Mouse (Mus musculus) hindbrain, embryonic 10.5 days (tissue): Measurements from ENCODE around the gene Nelfcd. TPM values are rescaled to one million over a fixed set of nuclear protein-coding genes. Genes with fewer than 3 reads are reported as not detected.

ENCODE experiments used
- DNase-seq: peaks from one replicate; pipeline ENCODE4 v3.0.0-alpha.2; 2017; ENCODE audit warnings: low spot score
- H3K27ac ChIP-seq: fragments of 300-500 bp; sonication (generic); 2 replicates; pipeline ENCODE4 v1.5.1; 2016; ENCODE audit warnings: mild to moderate bottlenecking, moderate library complexity
- H3K27me3 ChIP-seq: fragments of 300-500 bp; sonication (generic); 2 replicates; pipeline ENCODE4 v1.6.1; 2016; ENCODE audit warnings: mild to moderate bottlenecking; ENCODE audit not compliant: poor library complexity, insufficient read depth, severe bottlenecking
- H3K36me3 ChIP-seq: fragments of 300-500 bp; sonication (generic); 2 replicates; pipeline ENCODE4 v1.6.1; 2016; ENCODE audit warnings: mild to moderate bottlenecking, moderate library complexity
- H3K4me1 ChIP-seq: fragments of 300-500 bp; sonication (generic); replicated peaks from 2 replicates; pipeline ENCODE4 v1.6.1; 2016; ENCODE audit warnings: mild to moderate bottlenecking
- H3K4me3 ChIP-seq: fragments of 300-500 bp; sonication (generic); 2 replicates; pipeline ENCODE4 v1.5.1; 2016; ENCODE audit warnings: mild to moderate bottlenecking, moderate library complexity
- H3K9me3 ChIP-seq: fragments of 300-500 bp; sonication (generic); 2 replicates; pipeline ENCODE4 v1.6.1; 2016; ENCODE audit warnings: mild to moderate bottlenecking, moderate library complexity
- WGBS: fragments of 180-500 bp; shearing (Covaris S2); methylation state at CpG from one replicate; pipeline ENCODE4 v1.1.7; 2016; 5-methylcytosine and 5-hydroxymethylcytosine counted together
- polyA plus RNA-seq: library from polyadenylated mRNA; unstranded; fragments of >200 nt; fragmentation: Nextera tagmentation; extraction: Ambion mirVana; gene quantifications from 2 replicates; pipeline ENCODE4 v1.2.1, GENCODE M21; 2016

Nelfcd gene
- polyA plus RNA-seq, 1 experiment from 2014 or later, result 196 TPM

DNA sequence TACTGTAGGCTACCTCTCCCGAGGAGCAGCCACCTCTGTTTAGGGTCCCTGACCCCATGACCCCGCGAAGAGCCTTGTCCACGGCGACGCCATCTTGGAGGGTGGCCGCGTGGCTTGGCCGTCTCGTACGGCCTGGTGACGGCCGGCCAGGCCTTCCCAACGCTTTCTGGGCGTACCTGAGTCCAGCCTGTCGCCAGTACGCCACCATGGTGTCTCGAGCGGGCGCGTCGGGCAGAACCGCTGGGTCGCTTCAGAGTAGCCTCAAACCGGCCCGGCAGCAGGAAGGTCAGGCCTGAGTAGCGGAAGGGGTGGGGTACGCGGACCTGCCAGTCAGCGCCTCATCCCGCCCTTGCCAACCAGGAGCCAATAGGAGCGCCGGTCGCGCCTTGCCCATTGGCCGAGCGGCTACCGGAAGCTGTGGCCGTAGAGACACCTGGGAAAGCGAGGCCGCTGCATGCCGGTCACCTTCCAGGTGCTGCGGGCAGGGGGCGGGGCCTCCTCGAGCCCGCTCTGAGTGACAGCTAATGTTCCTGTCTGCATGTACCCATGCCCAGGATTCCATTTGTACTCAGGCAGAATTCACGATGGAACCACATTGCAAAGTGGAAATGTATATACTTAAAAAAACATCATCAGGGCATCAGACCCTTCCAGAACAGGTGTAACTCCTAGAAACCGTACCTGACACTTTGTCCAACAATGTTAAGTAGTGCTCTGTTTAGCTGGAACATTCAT lies 48.4 kb downstream of the Nelfcd start, which contains the start of gene Atp5e:
Gene Atp5e (minus strand): TSS at position 317 of the 735 bp plus-strand sequence.
- Histone ChIP-seq H3K27ac (peak within 1 kb of the TSS; percentile 98), H3K27me3 (no peaks in the 10 kb centered on the region), H3K36me3 (peaks cover 73% of the 10 kb centered on the region), H3K4me1 (peaks cover 20% of the 10 kb centered on the region), H3K4me3 (peak within 1 kb of the TSS; percentile 82), H3K9me3 (no peaks in the 10 kb centered on the region)
- WGBS, result 3% methylated on average over 48 of the region's 48 CpGs
- DNase-seq, result peak; percentile 96

DNA sequence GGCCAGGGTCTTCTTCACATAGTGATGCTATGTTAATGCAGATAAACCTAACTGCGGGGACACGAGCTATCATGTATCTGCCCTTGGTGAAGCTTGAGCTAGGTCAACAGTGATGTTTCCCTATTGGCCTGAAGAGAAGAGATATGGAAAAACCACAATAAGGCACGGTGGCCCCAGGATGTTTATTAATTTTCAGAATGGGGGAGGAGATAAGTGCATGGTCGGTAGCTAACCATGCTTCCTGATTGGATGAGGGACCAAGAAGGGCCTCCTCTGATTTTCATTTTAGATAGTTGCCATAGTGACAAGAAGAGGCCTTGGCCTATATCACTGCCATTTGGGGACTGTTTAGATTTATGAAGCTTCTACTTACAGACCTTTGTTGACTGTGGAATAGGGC lies 54.7 kb downstream of the Nelfcd start:
- Histone ChIP-seq H3K4me3 (no peak overlapping the region), H3K27ac (no peak overlapping the region), H3K4me1 (peaks cover 21% of the 10 kb centered on the region), H3K9me3 (no peaks in the 10 kb centered on the region), H3K27me3 (no peaks in the 10 kb centered on the region), H3K36me3 (peaks cover 64% of the 10 kb centered on the region)
- DNase-seq, result no peak
- WGBS, result 90% methylated on average over 4 of the region's 4 CpGs

DNA sequence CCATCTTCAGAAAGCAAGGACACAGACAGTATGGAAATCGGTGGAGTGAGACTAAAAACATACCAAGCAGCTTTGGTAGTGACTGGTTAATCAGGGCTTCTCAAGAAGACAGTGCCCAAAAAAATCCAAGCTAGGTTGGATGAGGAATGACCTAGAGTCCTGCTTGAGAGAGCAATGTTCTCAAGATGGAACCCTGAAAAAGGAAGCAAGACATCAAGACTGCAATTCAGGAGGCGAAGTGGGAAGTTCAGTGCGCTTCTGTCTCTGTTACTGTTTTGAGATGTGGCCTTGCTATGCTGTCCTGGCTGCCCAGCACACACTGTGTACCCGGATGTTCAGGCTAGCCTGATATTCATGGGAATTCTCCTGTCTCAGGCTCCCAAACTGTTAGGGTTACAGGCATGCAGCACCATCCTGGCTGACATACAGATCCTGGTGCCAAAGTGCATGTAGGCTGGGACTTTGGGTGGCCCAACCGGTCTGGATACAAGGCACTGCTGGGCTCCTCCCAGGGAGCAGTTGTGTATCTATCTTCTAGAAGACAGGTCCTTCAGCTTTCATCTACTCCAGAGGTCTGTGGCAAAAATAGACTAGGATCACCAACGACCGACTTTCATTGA lies 55.3 kb downstream of the Nelfcd start:
- H3K9me3 ChIP-seq, result no peaks in the 10 kb centered on the region
- WGBS, result 95% methylated on average over 7 of the region's 7 CpGs
- no peak overlapping the region for H3K4me3 ChIP-seq
- DNase-seq, result no peak
- H3K36me3 ChIP-seq, result peaks cover 59% of the 10 kb centered on the region
- no peak overlapping the region for H3K27ac ChIP-seq
- peaks cover 21% of the 10 kb centered on the region for H3K4me1 ChIP-seq
- H3K27me3 ChIP-seq, result no peaks in the 10 kb centered on the region

DNA sequence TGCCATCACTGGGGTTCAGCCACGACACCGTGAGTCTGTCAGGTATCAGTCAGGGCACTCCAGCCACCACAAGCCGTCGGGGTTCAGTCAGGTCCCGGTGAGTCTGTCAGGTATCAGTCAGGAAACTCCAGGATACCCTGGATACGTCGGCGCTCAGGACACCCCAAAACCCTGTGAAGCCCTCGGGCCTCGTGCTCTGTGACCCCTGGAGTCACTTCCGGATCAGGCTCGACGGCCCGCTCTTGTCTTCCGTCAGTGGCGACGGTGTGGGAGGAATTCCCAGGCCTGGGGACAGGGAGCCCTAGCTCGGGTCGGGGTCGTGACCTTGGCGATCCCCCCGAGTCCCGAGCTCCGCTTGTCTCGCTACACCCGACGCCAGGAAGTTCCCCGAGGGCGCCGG lies 56.8 kb downstream of the Nelfcd start:
- Histone ChIP-seq H3K4me3 (peak overlapping the region; percentile 76), H3K4me1 (peaks cover 21% of the 10 kb centered on the region), H3K9me3 (no peaks in the 10 kb centered on the region), H3K27me3 (no peaks in the 10 kb centered on the region), H3K27ac (peak overlapping the region; percentile 93), H3K36me3 (peaks cover 43% of the 10 kb centered on the region)
- DNase-seq, result no peak
- WGBS, result 8% methylated on average over 30 of the region's 30 CpGs

DNA sequence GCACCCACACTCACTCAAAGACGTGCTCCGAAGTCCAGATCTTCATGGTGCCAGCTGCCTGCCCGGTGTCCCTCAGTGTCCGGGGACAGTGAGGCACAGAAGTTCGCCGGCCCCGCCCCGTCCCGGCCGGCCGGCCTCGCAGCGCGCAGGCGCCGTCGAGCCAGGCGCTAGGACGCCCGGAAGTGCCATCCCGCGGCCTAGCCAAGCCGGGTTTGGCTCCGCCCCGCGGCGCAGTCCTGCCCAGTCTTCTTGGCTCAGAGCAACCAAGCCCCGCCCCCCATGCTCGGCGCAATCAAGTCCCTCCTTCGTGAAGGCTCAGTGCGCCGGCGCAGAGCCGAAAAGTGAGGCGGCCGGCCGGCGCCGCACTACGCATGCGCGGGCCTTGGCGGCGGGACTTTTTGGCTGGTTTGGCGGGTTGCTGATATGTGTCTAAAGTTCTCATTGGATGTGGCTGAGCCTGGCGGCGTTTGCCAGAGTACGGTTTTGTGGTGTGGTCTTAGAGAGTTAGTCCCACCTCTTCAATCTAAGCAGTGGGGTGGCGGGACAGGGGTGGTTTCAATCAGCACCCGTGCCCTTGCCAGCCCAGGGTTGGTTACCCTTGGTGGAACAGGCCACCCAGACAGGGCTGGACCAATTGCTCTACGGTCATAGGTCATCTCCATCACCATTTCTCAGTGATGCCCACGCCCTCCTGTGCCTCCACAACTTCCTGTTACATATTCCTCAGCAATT lies 57.4 kb downstream of the Nelfcd start, which contains the start of gene Prelid3b:
Gene Prelid3b (minus strand): TSS at position 264 of the 732 bp plus-strand sequence.
- WGBS, result under 1% methylated on average over 53 of the region's 53 CpGs
- H3K27me3 ChIP-seq, result no peaks in the 10 kb centered on the region
- DNase-seq, result peak; percentile 100

DNA sequence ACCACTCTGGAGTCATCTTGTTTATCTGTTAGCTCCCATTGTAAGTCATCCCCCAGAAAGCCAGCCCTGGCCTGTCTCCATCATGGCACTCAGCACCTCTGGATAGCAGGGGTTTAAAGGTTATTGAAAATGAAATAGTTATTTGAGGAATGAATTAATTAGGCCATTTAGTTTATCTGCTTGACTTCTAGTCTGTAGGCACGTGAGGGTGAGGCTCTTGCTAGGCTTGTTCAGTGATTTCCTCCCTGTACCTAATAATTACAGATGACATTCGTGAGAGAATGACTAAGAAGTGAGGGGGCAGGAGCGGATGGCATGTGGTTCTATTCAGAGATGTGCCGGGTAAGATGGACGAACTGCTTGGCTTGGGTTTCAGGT lies 57.9 kb downstream of the Nelfcd start:
- DNase-seq, result no peak
- Histone ChIP-seq H3K9me3 (no peaks in the 10 kb centered on the region), H3K36me3 (peaks cover 32% of the 10 kb centered on the region), H3K27ac (peak overlapping the region; percentile 93), H3K4me3 (peak overlapping the region; percentile 76), H3K4me1 (peaks cover 21% of the 10 kb centered on the region), H3K27me3 (no peaks in the 10 kb centered on the region)
- 84% methylated on average over 5 of the region's 5 CpGs for WGBS

More for the DNA sequence above, 57.4 kb downstream of the Nelfcd start, which contains the start of gene Prelid3b:
- Histone ChIP-seq H3K4me1 (peaks cover 21% of the 10 kb centered on the region), H3K9me3 (no peaks in the 10 kb centered on the region), H3K4me3 (peak within 1 kb of the TSS; percentile 76), H3K36me3 (peaks cover 38% of the 10 kb centered on the region), H3K27ac (peak within 1 kb of the TSS; percentile 93)

Other genes with a start within 250 kb of the Nelfcd start
- gene Gnas, start 131.5 kb upstream of the Nelfcd start, polyA plus RNA-seq, result 1,166 and 1,270 TPM in 2 replicates
- 10.5 and 13.1 TPM in 2 replicates for gene Gm20721, start 69.1 kb upstream of the Nelfcd start, polyA plus RNA-seq
- 104 and 109 TPM in 2 replicates for gene Ctsz, start 23.2 kb downstream of the Nelfcd start, polyA plus RNA-seq
- 5.5 and 5.7 TPM in 2 replicates for gene Tubb1, start 34.9 kb downstream of the Nelfcd start, polyA plus RNA-seq
- 623 and 749 TPM in 2 replicates for gene Atp5e, start 48.3 kb downstream of the Nelfcd start, polyA plus RNA-seq
- 122 and 127 TPM in 2 replicates for gene Prelid3b, start 57.3 kb downstream of the Nelfcd start, polyA plus RNA-seq
- gene Zfp831, start 227.7 kb downstream of the Nelfcd start, polyA plus RNA-seq, result not detected in 2 replicates